Mouse (Mus musculus): ENCODE results near the gene Purb. TPM values are rescaled to one million over a fixed set of nuclear protein-coding genes. Genes with fewer than 3 reads are reported as not detected.

Purb gene
- polyA plus RNA-seq, 1 experiment from 2014 or later, result 25.7 TPM

DNA sequence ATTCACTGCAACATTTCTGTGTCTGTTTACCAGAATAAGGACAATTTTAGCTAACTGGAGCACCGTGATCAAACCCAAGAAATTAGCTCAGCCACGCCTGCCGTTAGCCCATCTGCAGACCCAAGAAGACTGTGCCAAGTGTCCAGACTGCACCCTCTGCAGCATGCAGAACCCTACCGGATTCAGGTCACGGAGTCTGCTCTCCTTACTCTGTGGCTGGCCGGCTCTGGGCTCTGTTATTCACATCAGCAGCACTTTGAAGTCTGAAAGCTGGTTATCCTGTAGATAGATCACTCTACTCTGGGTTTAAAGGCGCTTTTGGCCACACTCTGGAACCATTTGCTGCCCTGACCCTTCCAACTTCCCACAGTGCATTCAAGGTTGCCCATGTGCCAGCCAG lies 4.5 kb upstream of the Purb start:
- WGBS, result 72% methylated on average over 7 of the region's 7 CpGs
- Histone ChIP-seq H3K9ac (ENCODE audit: low read length) (no peak overlapping the region), H3K4me3 (ENCODE audit: low read depth, low read length) (no peak overlapping the region), H3K4me2 (ENCODE audit: low read length) (no peak overlapping the region), H3K27ac (ENCODE audit: low read depth) (no peak overlapping the region), H3K4me1 (replicated peaks; ENCODE audit: control insufficient read depth, insufficient read depth, low read length) (no peaks in the 10 kb centered on the region), H3K27me3 (replicated peaks; ENCODE audit: control insufficient read depth, insufficient read depth, low read length) (no peaks in the 10 kb centered on the region), H3K36me3 (ENCODE audit: control insufficient read depth, insufficient read depth, low read length) (no peaks in the 10 kb centered on the region), H3K9me3 (ENCODE audit: control insufficient read depth, low read length) (no peaks in the 10 kb centered on the region)
- DNase-seq (ENCODE audit: low spot score) (no peak), ATAC-seq (replicated peaks; ENCODE audit: low FRiP score, low TSS enrichment, low read depth) (no peak)

DNA sequence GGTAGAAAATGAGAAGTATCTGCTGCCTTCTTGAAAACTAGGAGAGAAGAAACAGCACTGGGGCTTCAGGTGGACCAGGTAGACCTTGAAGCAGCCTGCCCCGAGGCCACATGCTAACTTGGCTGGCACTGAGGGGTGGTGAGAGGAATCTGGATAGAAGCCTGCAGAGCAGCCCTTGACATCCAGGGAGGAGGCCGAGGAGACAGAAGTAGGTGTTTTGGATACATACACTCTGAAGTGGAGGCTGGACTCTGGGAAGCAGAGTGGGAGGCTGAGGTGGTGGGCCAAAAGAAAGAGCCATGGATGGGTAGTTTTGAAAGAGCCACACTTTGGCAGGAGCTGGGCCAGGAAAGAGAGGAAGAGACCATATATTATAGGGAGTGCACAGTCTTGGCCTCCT lies 3.5 kb upstream of the Purb start:
- Histone ChIP-seq H3K9ac (ENCODE audit: low read length) (no peak overlapping the region), H3K4me1 (replicated peaks; ENCODE audit: control insufficient read depth, insufficient read depth, low read length) (peaks cover 3% of the 10 kb centered on the region; the same call in 1 of the 2 replicates), H3K27me3 (replicated peaks; ENCODE audit: control insufficient read depth, insufficient read depth, low read length) (no peaks in the 10 kb centered on the region), H3K36me3 (ENCODE audit: control insufficient read depth, insufficient read depth, low read length) (no peaks in the 10 kb centered on the region), H3K4me3 (ENCODE audit: low read depth, low read length) (no peak overlapping the region), H3K4me2 (ENCODE audit: low read length) (no peak overlapping the region), H3K9me3 (ENCODE audit: control insufficient read depth, low read length) (no peaks in the 10 kb centered on the region), H3K27ac (ENCODE audit: low read depth) (no peak overlapping the region)
- 64% methylated on average over 2 of the region's 2 CpGs for WGBS
- no peak for ATAC-seq (replicated peaks; ENCODE audit: low FRiP score, low TSS enrichment, low read depth)
- DNase-seq (ENCODE audit: low spot score), result no peak

DNA sequence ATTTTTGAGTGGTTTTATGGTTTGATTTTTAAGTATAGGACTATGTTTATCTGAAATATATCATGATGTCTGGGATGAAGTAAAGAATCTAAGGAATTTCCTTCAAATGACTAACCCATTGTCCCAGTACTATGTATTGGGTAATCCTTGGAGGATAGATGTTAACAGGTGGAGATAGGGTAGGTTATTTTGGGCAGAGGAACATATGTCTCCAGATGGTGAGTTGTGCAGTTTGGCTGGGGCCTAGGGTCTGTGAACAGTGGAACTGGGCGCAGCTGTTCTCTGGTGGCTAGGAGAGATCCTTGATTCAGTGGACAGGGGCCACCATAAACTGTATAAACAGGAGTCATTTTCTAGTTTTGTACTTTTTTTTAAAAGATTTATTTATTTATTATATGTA lies 1.6 kb upstream of the Purb start:
- H3K27me3 ChIP-seq (replicated peaks; ENCODE audit: control insufficient read depth, insufficient read depth, low read length), result no peaks in the 10 kb centered on the region
- H3K9ac ChIP-seq (ENCODE audit: low read length), result no peak overlapping the region
- no peaks in the 10 kb centered on the region for H3K9me3 ChIP-seq (ENCODE audit: control insufficient read depth, low read length)
- ATAC-seq (replicated peaks; ENCODE audit: low FRiP score, low TSS enrichment, low read depth) (no peak), DNase-seq (ENCODE audit: low spot score) (no peak)
- no peak overlapping the region for H3K27ac ChIP-seq (ENCODE audit: low read depth)
- no peak overlapping the region for H3K4me2 ChIP-seq (ENCODE audit: low read length)
- H3K36me3 ChIP-seq (ENCODE audit: control insufficient read depth, insufficient read depth, low read length), result peaks cover 10% of the 10 kb centered on the region; the same call in 1 of the 2 replicates
- 97% methylated on average over 1 of the region's 1 CpGs for WGBS
- no peak overlapping the region for H3K4me3 ChIP-seq (ENCODE audit: low read depth, low read length)
- H3K4me1 ChIP-seq (replicated peaks; ENCODE audit: control insufficient read depth, insufficient read depth, low read length), result peaks cover 16% of the 10 kb centered on the region

DNA sequence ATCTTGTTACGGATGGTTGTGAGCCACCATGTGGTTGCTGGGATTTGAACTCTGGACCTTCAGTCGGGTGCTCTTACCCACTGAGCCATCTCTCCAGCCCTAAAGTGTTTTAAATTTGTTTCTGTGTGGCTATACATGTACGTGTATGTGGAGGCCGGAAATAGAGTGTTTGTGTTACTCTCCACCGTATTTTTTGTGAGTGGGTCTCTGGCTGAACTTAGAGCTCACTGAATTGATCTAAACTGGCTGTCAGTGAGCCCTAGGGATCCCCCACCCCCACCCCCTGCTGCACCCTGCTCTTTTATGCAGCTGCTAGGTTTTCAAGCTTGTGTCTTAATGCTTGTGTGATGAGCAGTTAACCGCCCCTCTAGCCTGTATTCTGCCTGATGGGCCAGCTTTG lies 1.2 kb upstream of the Purb start:
- H3K9me3 ChIP-seq (ENCODE audit: control insufficient read depth, low read length), result no peaks in the 10 kb centered on the region
- ATAC-seq (replicated peaks; ENCODE audit: low FRiP score, low TSS enrichment, low read depth) (no peak), DNase-seq (ENCODE audit: low spot score) (no peak)
- H3K9ac ChIP-seq (ENCODE audit: low read length), result no peak overlapping the region
- 71% methylated on average over 6 of the region's 6 CpGs for WGBS
- H3K27me3 ChIP-seq (replicated peaks; ENCODE audit: control insufficient read depth, insufficient read depth, low read length), result no peaks in the 10 kb centered on the region
- H3K27ac ChIP-seq (ENCODE audit: low read depth), result no peak overlapping the region
- H3K36me3 ChIP-seq (ENCODE audit: control insufficient read depth, insufficient read depth, low read length), result peaks cover 10% of the 10 kb centered on the region; the same call in 1 of the 2 replicates
- H3K4me1 ChIP-seq (replicated peaks; ENCODE audit: control insufficient read depth, insufficient read depth, low read length), result peaks cover 16% of the 10 kb centered on the region
- no peak overlapping the region for H3K4me3 ChIP-seq (ENCODE audit: low read depth, low read length)
- peak overlapping the region; percentile 84; the same call in 1 of the 2 replicates for H3K4me2 ChIP-seq (ENCODE audit: low read length)

DNA sequence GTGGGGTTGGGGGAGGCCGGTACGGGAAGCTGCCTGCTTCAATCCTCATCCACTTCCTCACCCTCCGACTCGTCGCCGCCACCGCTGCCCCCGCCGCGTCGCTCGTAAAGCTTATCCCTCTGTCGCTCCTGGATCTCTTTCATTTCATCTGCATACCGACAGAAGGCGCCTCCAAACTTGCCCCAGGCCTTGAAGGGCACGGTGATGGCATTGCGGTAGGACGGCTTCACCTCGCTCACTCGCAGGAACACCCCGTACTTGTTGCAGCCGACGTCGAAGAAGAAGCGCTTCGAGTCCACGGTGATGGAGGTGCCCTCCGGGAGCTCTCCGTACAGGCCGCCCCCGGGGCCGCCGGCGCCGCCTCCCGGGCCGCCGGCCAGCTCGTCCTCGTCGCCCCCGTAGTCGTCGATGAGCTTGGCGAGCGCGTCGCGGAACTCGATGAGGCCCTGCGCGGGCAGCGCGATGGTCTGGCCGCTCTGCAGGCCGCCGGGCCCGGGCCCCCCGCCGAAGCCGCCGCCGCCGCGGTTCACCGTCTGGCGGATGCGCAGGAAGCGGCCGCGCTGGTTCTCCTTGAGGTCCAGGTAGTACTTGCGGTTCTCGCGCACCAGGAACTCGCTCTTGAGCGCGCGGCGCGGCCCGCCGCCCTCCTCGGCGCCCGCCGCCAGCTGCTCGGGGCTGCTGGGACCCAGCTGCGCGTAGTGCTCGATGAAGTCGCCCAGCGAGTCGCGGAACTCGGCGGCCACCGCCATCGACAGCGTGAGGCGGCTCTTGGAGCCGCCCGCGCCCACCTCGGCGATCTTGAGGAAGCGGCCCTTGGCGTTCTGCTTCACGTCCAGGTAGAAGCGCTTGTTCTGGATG lies 614 bp downstream of the Purb start:
- H3K9ac ChIP-seq (ENCODE audit: low read length), result peak overlapping the region; percentile 93
- peaks cover 31% of the 10 kb centered on the region for H3K4me1 ChIP-seq (replicated peaks; ENCODE audit: control insufficient read depth, insufficient read depth, low read length)
- H3K4me3 ChIP-seq (ENCODE audit: low read depth, low read length), result peak overlapping the region; percentile 98
- DNase-seq (ENCODE audit: low spot score), result peak; percentile 82
- peak overlapping the region; percentile 97 for H3K27ac ChIP-seq (ENCODE audit: low read depth)
- no peaks in the 10 kb centered on the region for H3K9me3 ChIP-seq (ENCODE audit: control insufficient read depth, low read length)
- peak; percentile 26 for ATAC-seq (replicated peaks; ENCODE audit: low FRiP score, low TSS enrichment, low read depth)
- peak overlapping the region; percentile 98 for H3K4me2 ChIP-seq (ENCODE audit: low read length)
- H3K36me3 ChIP-seq (ENCODE audit: control insufficient read depth, insufficient read depth, low read length), result peaks cover 17% of the 10 kb centered on the region
- under 1% methylated on average over 103 of the region's 109 CpGs for WGBS
- no peaks in the 10 kb centered on the region for H3K27me3 ChIP-seq (replicated peaks; ENCODE audit: control insufficient read depth, insufficient read depth, low read length)

GRCm38 (mm10) chr11:6474381-6474780 lies 1.3 kb downstream of the Purb start:
- H3K27me3 ChIP-seq (replicated peaks; ENCODE audit: control insufficient read depth, insufficient read depth, low read length), result no peaks in the 10 kb centered on the region
- ATAC-seq (replicated peaks; ENCODE audit: low FRiP score, low TSS enrichment, low read depth), result no peak
- peak overlapping the region; percentile 93 for H3K9ac ChIP-seq (ENCODE audit: low read length)
- peak overlapping the region; percentile 98 for H3K4me3 ChIP-seq (ENCODE audit: low read depth, low read length)
- H3K9me3 ChIP-seq (ENCODE audit: control insufficient read depth, low read length), result no peaks in the 10 kb centered on the region
- peak overlapping the region; percentile 97 for H3K27ac ChIP-seq (ENCODE audit: low read depth)
- 24% methylated on average over 6 of the region's 6 CpGs for WGBS
- H3K4me1 ChIP-seq (replicated peaks; ENCODE audit: control insufficient read depth, insufficient read depth, low read length), result peaks cover 36% of the 10 kb centered on the region
- H3K4me2 ChIP-seq (ENCODE audit: low read length), result peak overlapping the region; percentile 98
- DNase-seq (ENCODE audit: low spot score), result no peak
- H3K36me3 ChIP-seq (ENCODE audit: control insufficient read depth, insufficient read depth, low read length), result peaks cover 17% of the 10 kb centered on the region

GRCm38 (mm10) chr11:6472076-6472475 lies 3.6 kb downstream of the Purb start:
- Histone ChIP-seq H3K9ac (ENCODE audit: low read length) (peak overlapping the region; percentile 93), H3K4me3 (ENCODE audit: low read depth, low read length) (peak overlapping the region; percentile 98), H3K27me3 (replicated peaks; ENCODE audit: control insufficient read depth, insufficient read depth, low read length) (no peaks in the 10 kb centered on the region), H3K9me3 (ENCODE audit: control insufficient read depth, low read length) (no peaks in the 10 kb centered on the region), H3K4me1 (replicated peaks; ENCODE audit: control insufficient read depth, insufficient read depth, low read length) (peaks cover 38% of the 10 kb centered on the region), H3K4me2 (ENCODE audit: low read length) (peak overlapping the region; percentile 98), H3K36me3 (ENCODE audit: control insufficient read depth, insufficient read depth, low read length) (peaks cover 34% of the 10 kb centered on the region), H3K27ac (ENCODE audit: low read depth) (peak overlapping the region; percentile 83)
- ATAC-seq (replicated peaks; ENCODE audit: low FRiP score, low TSS enrichment, low read depth) (no peak), DNase-seq (ENCODE audit: low spot score) (no peak)

DNA sequence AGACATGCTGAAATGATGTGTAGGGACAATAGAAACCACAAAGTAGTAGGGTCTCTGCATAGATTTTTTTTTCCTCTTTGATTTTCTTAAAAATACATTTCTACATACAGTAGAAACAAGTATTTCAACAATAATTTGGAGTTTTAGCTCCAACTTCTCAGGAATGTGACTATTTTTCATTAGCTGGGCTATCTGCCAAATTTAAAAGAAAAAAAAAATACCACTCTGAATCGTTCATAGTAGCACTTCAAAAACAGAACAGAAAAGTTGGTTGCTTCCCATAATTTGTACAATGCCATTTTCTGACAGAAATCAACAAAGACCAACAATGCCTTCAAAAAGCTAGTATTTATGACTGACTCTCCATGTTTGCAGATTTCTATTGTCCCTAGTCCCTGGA lies 4.2 kb downstream of the Purb start:
- DNase-seq (ENCODE audit: low spot score), result no peak

GRCm38 (mm10) chr11:6471054-6471453 lies 4.7 kb downstream of the Purb start:
- H3K4me3 ChIP-seq (ENCODE audit: low read depth, low read length), result peak overlapping the region; percentile 98
- peak overlapping the region; percentile 3; the same call in 1 of the 2 replicates for H3K9ac ChIP-seq (ENCODE audit: low read length)
- no peaks in the 10 kb centered on the region for H3K27me3 ChIP-seq (replicated peaks; ENCODE audit: control insufficient read depth, insufficient read depth, low read length)
- peak overlapping the region; percentile 83; the same call in 1 of the 2 replicates for H3K27ac ChIP-seq (ENCODE audit: low read depth)
- WGBS, result 41% methylated on average over 2 of the region's 2 CpGs
- H3K36me3 ChIP-seq (ENCODE audit: control insufficient read depth, insufficient read depth, low read length), result peaks cover 45% of the 10 kb centered on the region
- H3K4me1 ChIP-seq (replicated peaks; ENCODE audit: control insufficient read depth, insufficient read depth, low read length), result peaks cover 38% of the 10 kb centered on the region
- DNase-seq (ENCODE audit: low spot score), result no peak
- H3K4me2 ChIP-seq (ENCODE audit: low read length), result peak overlapping the region; percentile 98
- H3K9me3 ChIP-seq (ENCODE audit: control insufficient read depth, low read length), result no peaks in the 10 kb centered on the region
- ATAC-seq (replicated peaks; ENCODE audit: low FRiP score, low TSS enrichment, low read depth), result no peak

More for the DNA sequence above, 4.2 kb downstream of the Purb start:
- H3K4me1 ChIP-seq (replicated peaks; ENCODE audit: control insufficient read depth, insufficient read depth, low read length), result peaks cover 38% of the 10 kb centered on the region
- no peaks in the 10 kb centered on the region for H3K27me3 ChIP-seq (replicated peaks; ENCODE audit: control insufficient read depth, insufficient read depth, low read length)
- peak overlapping the region; percentile 98 for H3K4me3 ChIP-seq (ENCODE audit: low read depth, low read length)
- no peak for ATAC-seq (replicated peaks; ENCODE audit: low FRiP score, low TSS enrichment, low read depth)
- no peaks in the 10 kb centered on the region for H3K9me3 ChIP-seq (ENCODE audit: control insufficient read depth, low read length)
- H3K4me2 ChIP-seq (ENCODE audit: low read length), result peak overlapping the region; percentile 98
- peak overlapping the region; percentile 83 for H3K27ac ChIP-seq (ENCODE audit: low read depth)
- H3K9ac ChIP-seq (ENCODE audit: low read length), result peak overlapping the region; percentile 93
- 13% methylated on average over 1 of the region's 1 CpGs for WGBS
- peaks cover 40% of the 10 kb centered on the region for H3K36me3 ChIP-seq (ENCODE audit: control insufficient read depth, insufficient read depth, low read length)
